Mouse (Mus musculus): Measurements from ENCODE around the gene Epc2.

- TF ChIP-seq CTCF (IDR thresholded peaks at IDR 0.05; ENCODE audit: borderline replicate concordance, control insufficient read depth, extremely low read depth, insufficient read depth, low read length, poor library complexity) (no peak), POLR2A (IDR thresholded peaks at IDR 0.05; ENCODE audit: control insufficient read depth, extremely low read depth, insufficient read depth, low read length, poor library complexity) (no peak)
Observed at GRCm38 (mm10) chr2:49572684-49573083, 121.4 kb downstream of the Epc2 start.

Measured in thymus, adult 2 months (tissue).